Mouse (Mus musculus): ENCODE measurements at regions not wholly inside any gene's neighbourhood (a gene's known extent, or its start where the extent isn't known, plus 50 kb on each side); places are given as distances from the start of the nearest gene placed in this dataset.

- DNase-seq = no peak
Observed at GRCm38 (mm10) chr15:7006271-7006670, 84.1 kb upstream of the Lifr start.

- DNase-seq = no peak
Observed at GRCm38 (mm10) chr15:7008725-7009380, 81.6 kb upstream of the Lifr start.

GRCm38 (mm10) chr15:7010966-7011695, 79.3 kb upstream of the Lifr start:
- no peak for DNase-seq

GRCm38 (mm10) chr15:7011696-7012070, 78.7 kb upstream of the Lifr start:
- no peak for DNase-seq

- DNase-seq = no peak
Observed at GRCm38 (mm10) chr15:7012446-7012845, 78.0 kb upstream of the Lifr start.

GRCm38 (mm10) chr15:7013047-7013446, 77.4 kb upstream of the Lifr start:
- DNase-seq = no peak

- DNase-seq = no peak
Observed at GRCm38 (mm10) chr15:7014984-7015383, 75.4 kb upstream of the Lifr start.

- DNase-seq = no peak
Observed at GRCm38 (mm10) chr15:7016018-7016417, 74.4 kb upstream of the Lifr start.

GRCm38 (mm10) chr15:7017281-7017845, 73.1 kb upstream of the Lifr start:
- no peak for DNase-seq

GRCm38 (mm10) chr15:7022660-7023059, 67.8 kb upstream of the Lifr start:
- DNase-seq = no peak

GRCm38 (mm10) chr15:7025194-7025593, 65.2 kb upstream of the Lifr start:
- no peak for DNase-seq

GRCm38 (mm10) chr15:7031297-7032043, 58.9 kb upstream of the Lifr start:
- no peak for DNase-seq

- DNase-seq = no peak
Observed at GRCm38 (mm10) chr15:7037475-7037874, 52.9 kb upstream of the Lifr start.

- no peak for DNase-seq
Observed at GRCm38 (mm10) chr15:7039119-7039518, 51.3 kb upstream of the Lifr start.

GRCm38 (mm10) chr15:7039825-7040224, 50.6 kb upstream of the Lifr start:
- DNase-seq = no peak

All from cerebellum, adult 11 months (tissue).